Mouse (Mus musculus): Measurements from ENCODE around the gene Ces1g. TPM values are rescaled to one million over a fixed set of nuclear protein-coding genes. Genes with fewer than 3 reads are reported as not detected.

Ces1g gene
- not detected in 2 replicates for polyA plus RNA-seq (2015; fragmentation: Nextera tagmentation; extraction: Ambion mirVana)

DNA sequence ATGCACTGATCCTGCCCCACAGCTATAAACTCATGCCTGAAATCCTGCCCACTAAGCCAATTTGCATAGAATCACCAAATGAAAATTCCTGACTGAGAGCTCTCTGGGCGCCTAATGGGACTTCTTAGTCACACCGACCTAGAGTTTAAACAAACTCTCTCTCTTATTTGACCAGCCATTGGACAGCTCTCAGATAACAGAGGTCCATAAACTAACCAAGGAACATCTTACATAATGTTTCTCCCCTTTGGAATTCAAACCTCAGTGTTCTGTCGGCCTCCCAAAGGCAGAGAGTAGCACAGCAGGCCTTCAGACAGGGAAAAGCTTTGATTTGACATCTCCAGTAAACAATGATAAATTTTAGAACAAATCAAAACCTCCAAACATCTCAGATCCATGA lies at the start of gene Ces1g:
Gene Ces1g (minus strand): TSS at position 102 of the 400 bp plus-strand sequence.

GRCm38 (mm10) chr8:93379625-93380024 lies 42.5 kb upstream of the Ces1g start, which contains the start of gene Ces1h:
Ces1h (minus strand) TSS chr8:93379725.

GRCm38 (mm10) chr8:93279556-93279955 lies 57.6 kb downstream of the Ces1g start, which contains the start of gene Ces1f:
Ces1f (minus strand) TSS chr8:93279747.

Other genes starting within 250 kb of the Ces1g start
- not detected in 2 replicates for gene Ces1c, start 206.0 kb downstream of the Ces1g start, polyA plus RNA-seq (2015; fragmentation: Nextera tagmentation; extraction: Ambion mirVana)
- gene Ces1d, start 139.5 kb downstream of the Ces1g start, polyA plus RNA-seq (2015; fragmentation: Nextera tagmentation; extraction: Ambion mirVana) = 0.10 and 0.15 TPM in 2 replicates
- not detected in 2 replicates for gene Ces1e, start 107.7 kb downstream of the Ces1g start, polyA plus RNA-seq (2015; fragmentation: Nextera tagmentation; extraction: Ambion mirVana)
- gene Ces1f, start 57.6 kb downstream of the Ces1g start, polyA plus RNA-seq (2015; fragmentation: Nextera tagmentation; extraction: Ambion mirVana) = 0.17 TPM in 1 of 2 replicates, not detected in the other
- not detected in 2 replicates for gene Ces1h, start 42.4 kb upstream of the Ces1g start, polyA plus RNA-seq (2015; fragmentation: Nextera tagmentation; extraction: Ambion mirVana)
- 0.68 and 0.98 TPM in 2 replicates for gene Ces5a, start 198.5 kb upstream of the Ces1g start, polyA plus RNA-seq (2015; fragmentation: Nextera tagmentation; extraction: Ambion mirVana)